50 mouse cellular contexts compared by ENCODE assay signal in genomic region chr15:98479568-98480102, GRCm38 (mm10). TPM values are rescaled to one million over a fixed set of nuclear protein-coding genes. Genes with fewer than 3 reads are reported as not detected.
"Had no signal": no experiment of that assay in that cellular context is flagged by ENCODE, and none has a peak within 500 bp of the region (broad histone marks: within the 10 kb centered on the region; RNA-seq: fewer than 3 reads in every experiment).

No protein-coding gene starts in this region.

- H3K27me3 ChIP-seq: heart, embryonic 12.5 days; heart, embryonic 13.5 days; hindbrain, embryonic 12.5 days; hindbrain, embryonic 13.5 days; hindbrain, embryonic 15.5 days; intestine, embryonic 15.5 days; kidney, embryonic 15.5 days had no signal

- ATAC-seq: hindbrain, embryonic 16.5 days; hindbrain, postnatal 0 days; inflammation-experienced regulatory T-cells, adult 6 months; intestine, embryonic 15.5 days; intestine, embryonic 16.5 days; intestine, postnatal 0 days had no signal

- H3K4me3 ChIP-seq: heart, embryonic 10.5 days; heart, embryonic 12.5 days; heart, embryonic 13.5 days; heart, embryonic 15.5 days; hindbrain, embryonic 10.5 days; hindbrain, embryonic 12.5 days; hindbrain, embryonic 13.5 days; hindbrain, embryonic 15.5 days; intestine, embryonic 15.5 days; kidney, embryonic 15.5 days; layer of hippocampus, adult 2 months; left cerebral cortex, adult 2 months had no signal

- H3K9ac ChIP-seq: heart, embryonic 12.5 days; heart, embryonic 13.5 days; heart, embryonic 15.5 days; hindbrain, embryonic 12.5 days; hindbrain, embryonic 13.5 days; hindbrain, embryonic 14.5 days; hindbrain, embryonic 15.5 days; intestine, embryonic 15.5 days; kidney, embryonic 15.5 days had no signal

- H3K4me2 ChIP-seq: heart, embryonic 11.5 days; heart, embryonic 12.5 days; heart, embryonic 13.5 days; heart, embryonic 15.5 days; hindbrain, embryonic 12.5 days; hindbrain, embryonic 13.5 days; hindbrain, embryonic 14.5 days; hindbrain, embryonic 15.5 days; intestine, embryonic 15.5 days; kidney, embryonic 15.5 days had no signal

- H3K9me3 ChIP-seq: heart, embryonic 10.5 days; heart, embryonic 12.5 days; heart, embryonic 13.5 days; heart, embryonic 15.5 days; hindbrain, embryonic 10.5 days; hindbrain, embryonic 12.5 days; hindbrain, embryonic 13.5 days; hindbrain, embryonic 15.5 days; intestine, embryonic 15.5 days; kidney, embryonic 15.5 days had no signal

- H3K27ac ChIP-seq: heart, embryonic 10.5 days; heart, embryonic 13.5 days; heart, embryonic 15.5 days; hindbrain, embryonic 10.5 days; hindbrain, embryonic 12.5 days; hindbrain, embryonic 13.5 days; hindbrain, embryonic 14.5 days; hindbrain, embryonic 15.5 days; hindbrain, postnatal 0 days; intestine, embryonic 15.5 days; kidney, embryonic 15.5 days; kidney, postnatal 0 days; layer of hippocampus, adult 2 months; left cerebral cortex, adult 2 months had no signal

- H3K4me1 ChIP-seq: heart, embryonic 12.5 days; heart, embryonic 13.5 days; heart, embryonic 15.5 days; hindbrain, embryonic 10.5 days; hindbrain, embryonic 12.5 days; hindbrain, embryonic 13.5 days; hindbrain, embryonic 15.5 days; intestine, embryonic 15.5 days had no signal

- H3K36me3 ChIP-seq: heart, embryonic 10.5 days; heart, embryonic 12.5 days; heart, embryonic 13.5 days; heart, embryonic 15.5 days; hindbrain, embryonic 10.5 days; hindbrain, embryonic 12.5 days; hindbrain, embryonic 13.5 days; hindbrain, embryonic 15.5 days; intestine, embryonic 15.5 days; kidney, embryonic 15.5 days had no signal

- DNase-seq: heart, postnatal 10 days; heart, postnatal 36 days; heart, postnatal 4 days; kidney, adult 11 months; kidney, adult 18-20 months; kidney, adult 2 months; kidney, adult 9 months; kidney, postnatal 10 days; kidney, postnatal 14 days; kidney, postnatal 25 days; kidney, postnatal 36 days; kidney, postnatal 4 days; layer of hippocampus, adult 9-11 months; layer of hippocampus, postnatal 36 days had no signal

RNA-seq across cellular contexts. Expression of gene Lalba, which starts 2.9 kb away (rescaled TPM):
- total RNA-seq: heart, postnatal 25 days; heart, postnatal 36 days; heart, postnatal 4 days; hematopoietic stem cell, adult 5-6 weeks; hindbrain, postnatal 0 days; layer of hippocampus, adult 18-20 months; layer of hippocampus, adult 2 months; layer of hippocampus, adult 8-10 months; layer of hippocampus, postnatal 10 days; layer of hippocampus, postnatal 14 days; layer of hippocampus, postnatal 25 days; layer of hippocampus, postnatal 36 days; left cerebral cortex, adult 18-20 months; left cerebral cortex, adult 2 months had no signal
- polyA plus RNA-seq: heart, embryonic 10.5 days; heart, embryonic 11.5 days; heart, embryonic 12.5 days; heart, embryonic 13.5 days; heart, embryonic 14.5 days; heart, embryonic 15.5 days; heart, embryonic 16.5 days; hindbrain, embryonic 11.5 days; hindbrain, embryonic 12.5 days; hindbrain, embryonic 13.5 days; hindbrain, embryonic 14.5 days; hindbrain, embryonic 15.5 days; hindbrain, embryonic 16.5 days; hindbrain, postnatal 0 days; inflammation-experienced regulatory T-cells, adult 6 months; intestine, embryonic 15.5 days; intestine, embryonic 16.5 days; kidney, adult 2 months; kidney, embryonic 15.5 days; large intestine, adult 2 months had no signal

RNA-seq across cellular contexts. Expression of gene OR5BS1P, which starts 9.9 kb away (rescaled TPM):
- total RNA-seq: heart, postnatal 10 days; heart, postnatal 25 days; heart, postnatal 36 days; heart, postnatal 4 days; hematopoietic stem cell, adult 5-6 weeks; hindbrain, postnatal 0 days; layer of hippocampus, adult 18-20 months; layer of hippocampus, adult 2 months; layer of hippocampus, adult 8-10 months; layer of hippocampus, postnatal 10 days; layer of hippocampus, postnatal 14 days; layer of hippocampus, postnatal 25 days; layer of hippocampus, postnatal 36 days; left cerebral cortex, adult 18-20 months; left cerebral cortex, adult 2 months had no signal
- polyA plus RNA-seq: heart, embryonic 10.5 days; heart, embryonic 11.5 days; heart, embryonic 12.5 days; heart, embryonic 13.5 days; heart, embryonic 14.5 days; heart, embryonic 15.5 days; heart, embryonic 16.5 days; heart, postnatal 0 days; hindbrain, embryonic 10.5 days; hindbrain, embryonic 11.5 days; hindbrain, embryonic 12.5 days; hindbrain, embryonic 13.5 days; hindbrain, embryonic 14.5 days; hindbrain, embryonic 15.5 days; hindbrain, embryonic 16.5 days; hindbrain, postnatal 0 days; inflammation-experienced regulatory T-cells, adult 6 months; intestine, embryonic 14.5 days; intestine, embryonic 15.5 days; intestine, embryonic 16.5 days; intestine, postnatal 0 days; kidney, adult 2 months; kidney, embryonic 14.5 days; kidney, embryonic 15.5 days; kidney, embryonic 16.5 days; kidney, postnatal 0 days; large intestine, adult 2 months had no signal

RNA-seq across cellular contexts. Expression of gene Olfr279, which starts 12.6 kb away (rescaled TPM):
- total RNA-seq: heart, postnatal 10 days; heart, postnatal 25 days; heart, postnatal 36 days; heart, postnatal 4 days; hematopoietic stem cell, adult 5-6 weeks; hindbrain, postnatal 0 days; layer of hippocampus, adult 18-20 months; layer of hippocampus, adult 2 months; layer of hippocampus, adult 8-10 months; layer of hippocampus, postnatal 10 days; layer of hippocampus, postnatal 36 days; left cerebral cortex, adult 18-20 months; left cerebral cortex, adult 2 months had no signal
- polyA plus RNA-seq: heart, embryonic 10.5 days; heart, embryonic 11.5 days; heart, embryonic 12.5 days; heart, embryonic 13.5 days; heart, embryonic 14.5 days; heart, embryonic 15.5 days; heart, embryonic 16.5 days; heart, postnatal 0 days; hindbrain, embryonic 10.5 days; hindbrain, embryonic 11.5 days; hindbrain, embryonic 12.5 days; hindbrain, embryonic 13.5 days; hindbrain, embryonic 14.5 days; hindbrain, embryonic 15.5 days; hindbrain, embryonic 16.5 days; hindbrain, postnatal 0 days; intestine, embryonic 14.5 days; intestine, embryonic 15.5 days; intestine, embryonic 16.5 days; intestine, postnatal 0 days; kidney, adult 2 months; kidney, embryonic 14.5 days; kidney, embryonic 15.5 days; kidney, embryonic 16.5 days; kidney, postnatal 0 days; large intestine, adult 2 months had no signal

RNA-seq across cellular contexts. Expression of gene Olfr281, which starts 27.2 kb away (rescaled TPM):
- total RNA-seq: heart, postnatal 10 days; heart, postnatal 25 days; heart, postnatal 36 days; heart, postnatal 4 days; hematopoietic stem cell, adult 5-6 weeks; hindbrain, postnatal 0 days; layer of hippocampus, adult 18-20 months; layer of hippocampus, adult 2 months; layer of hippocampus, adult 8-10 months; layer of hippocampus, postnatal 10 days; layer of hippocampus, postnatal 14 days; layer of hippocampus, postnatal 25 days; layer of hippocampus, postnatal 36 days; left cerebral cortex, adult 18-20 months; left cerebral cortex, adult 2 months had no signal
- polyA plus RNA-seq: heart, embryonic 10.5 days; heart, embryonic 11.5 days; heart, embryonic 12.5 days; heart, embryonic 13.5 days; heart, embryonic 14.5 days; heart, embryonic 15.5 days; heart, embryonic 16.5 days; heart, postnatal 0 days; hindbrain, embryonic 10.5 days; hindbrain, embryonic 11.5 days; hindbrain, embryonic 12.5 days; hindbrain, embryonic 13.5 days; hindbrain, embryonic 14.5 days; hindbrain, embryonic 15.5 days; hindbrain, embryonic 16.5 days; hindbrain, postnatal 0 days; inflammation-experienced regulatory T-cells, adult 6 months; intestine, embryonic 14.5 days; intestine, embryonic 15.5 days; intestine, embryonic 16.5 days; intestine, postnatal 0 days; kidney, adult 2 months; kidney, embryonic 14.5 days; kidney, embryonic 15.5 days; kidney, embryonic 16.5 days; kidney, postnatal 0 days; large intestine, adult 2 months had no signal

RNA-seq across cellular contexts. Expression of gene Olfr282, which starts 48.6 kb away (rescaled TPM):
- total RNA-seq: heart, postnatal 10 days; heart, postnatal 25 days; heart, postnatal 36 days; heart, postnatal 4 days; hematopoietic stem cell, adult 5-6 weeks; hindbrain, postnatal 0 days; layer of hippocampus, adult 18-20 months; layer of hippocampus, adult 2 months; layer of hippocampus, adult 8-10 months; layer of hippocampus, postnatal 10 days; layer of hippocampus, postnatal 14 days; layer of hippocampus, postnatal 25 days; layer of hippocampus, postnatal 36 days; left cerebral cortex, adult 18-20 months; left cerebral cortex, adult 2 months had no signal
- polyA plus RNA-seq: heart, embryonic 10.5 days; heart, embryonic 11.5 days; heart, embryonic 12.5 days; heart, embryonic 13.5 days; heart, embryonic 14.5 days; heart, embryonic 15.5 days; heart, embryonic 16.5 days; heart, postnatal 0 days; hindbrain, embryonic 10.5 days; hindbrain, embryonic 11.5 days; hindbrain, embryonic 12.5 days; hindbrain, embryonic 13.5 days; hindbrain, embryonic 14.5 days; hindbrain, embryonic 15.5 days; hindbrain, embryonic 16.5 days; hindbrain, postnatal 0 days; inflammation-experienced regulatory T-cells, adult 6 months; intestine, embryonic 14.5 days; intestine, embryonic 15.5 days; intestine, embryonic 16.5 days; intestine, postnatal 0 days; kidney, adult 2 months; kidney, embryonic 14.5 days; kidney, embryonic 15.5 days; kidney, embryonic 16.5 days; kidney, postnatal 0 days; large intestine, adult 2 months had no signal
